Mouse (Mus musculus) ovary, postnatal 10 days (tissue): ENCODE data around the gene D3Ertd751e.

ENCODE experiments used
- DNase-seq: peaks from one replicate; pipeline ENCODE4 v3.0.0; 2022; ENCODE audit warnings: low spot score

The D3Ertd751e gene

GRCm38 (mm10) chr3:41742278-41742934 is at the start of gene D3Ertd751e, which contains the start of gene Sclt1:
Gene D3Ertd751e (plus strand): TSS chr3:41742611.
Gene Sclt1 (minus strand): TSS chr3:41742514.
- DNase-seq: peak; percentile 92

GRCm38 (mm10) chr3:41695681-41696080 is 46.7 kb upstream of the D3Ertd751e start:
- no peak for DNase-seq

- DNase-seq: no peak
These were observed 672 bp upstream of the D3Ertd751e start for GRCm38 (mm10) chr3:41741601-41742277.

- DNase-seq: no peak
These were observed 1.0 kb downstream of the D3Ertd751e start for GRCm38 (mm10) chr3:41743436-41743835.

GRCm38 (mm10) chr3:41754556-41754955 is 12.1 kb downstream of the D3Ertd751e start:
- no peak for DNase-seq

- no peak for DNase-seq
These were observed 19.7 kb downstream of the D3Ertd751e start for GRCm38 (mm10) chr3:41762091-41762490.

- no peak for DNase-seq
These were observed 70.0 kb downstream of the D3Ertd751e start for GRCm38 (mm10) chr3:41812447-41812846.
